Mouse (Mus musculus) bone marrow macrophage, adult 2 months (primary cell): ENCODE data around the gene Retreg2. TPM values are rescaled to one million over a fixed set of nuclear protein-coding genes. Genes with fewer than 3 reads are reported as not detected.

Source experiments
- H3K27ac ChIP-seq: 2 replicates; pipeline ENCODE4 v1.5.1; 2012; ENCODE audit warnings: low read depth, low read length; ENCODE audit not compliant: insufficient read depth
- H3K4me1 ChIP-seq: 2 replicates; pipeline ENCODE4 v1.6.1; 2012; ENCODE audit warnings: low read length; ENCODE audit not compliant: control insufficient read depth, insufficient read depth
- H3K4me3 ChIP-seq: 2 replicates; pipeline ENCODE4 v1.5.1; 2012; ENCODE audit warnings: mild to moderate bottlenecking, low read length, moderate library complexity; ENCODE audit not compliant: insufficient read depth
- CTCF ChIP-seq: IDR thresholded peaks from 2 replicates; pipeline ENCODE4 v1.5.1; 2012; ENCODE audit warnings: low read depth, mild to moderate bottlenecking, low read length, moderate library complexity
- POLR2A ChIP-seq: IDR thresholded peaks from 2 replicates; pipeline ENCODE4 v1.6.1; 2012; ENCODE audit warnings: mild to moderate bottlenecking, low read depth, low read length, borderline replicate concordance
- polyA plus RNA-seq: library from polyadenylated mRNA; stranded (reverse); fragments of >200 nt; gene quantifications from 2 replicates; pipeline ENCODE4 v1.2.4, GENCODE M21; 2012; ENCODE audit not compliant: missing spikeins, insufficient read depth, insufficient read length

The Retreg2 gene
- polyA plus RNA-seq, 1 experiment, result 113 TPM

DNA sequence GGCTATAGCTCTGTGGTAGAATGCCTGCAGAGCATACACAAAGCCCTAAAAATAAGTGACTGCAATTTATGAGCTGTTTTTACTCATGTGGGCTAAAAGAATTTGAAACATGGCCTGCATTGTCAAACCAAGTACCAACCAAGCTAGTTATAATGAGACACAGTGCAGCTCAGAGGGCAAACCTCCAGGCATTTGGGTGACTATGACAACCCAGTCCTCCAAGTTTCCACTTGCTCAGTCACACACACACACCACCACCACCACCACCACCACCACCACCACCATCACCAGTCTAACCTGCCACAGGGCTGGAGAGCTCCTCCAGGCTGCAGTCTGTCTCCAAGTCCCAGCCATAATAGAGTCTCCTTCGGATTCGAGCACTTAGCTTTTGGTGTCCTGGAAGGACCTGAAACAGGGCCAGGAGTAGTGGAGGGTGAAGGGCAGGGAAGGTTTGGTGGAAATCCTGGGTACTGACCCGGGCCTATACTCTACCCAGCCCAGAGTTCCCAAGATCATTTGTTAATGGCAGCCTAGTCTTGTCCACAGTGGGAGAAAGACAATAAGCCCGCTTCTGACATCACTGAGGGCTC lies 1.9 kb upstream of the Retreg2 start:
- peaks cover 22% of the 10 kb centered on the region for H3K4me1 ChIP-seq
- peak overlapping the region; percentile 97 for H3K27ac ChIP-seq
- TF ChIP-seq CTCF (no peak), POLR2A (no peak)
- H3K4me3 ChIP-seq, result peak overlapping the region; percentile 99

DNA sequence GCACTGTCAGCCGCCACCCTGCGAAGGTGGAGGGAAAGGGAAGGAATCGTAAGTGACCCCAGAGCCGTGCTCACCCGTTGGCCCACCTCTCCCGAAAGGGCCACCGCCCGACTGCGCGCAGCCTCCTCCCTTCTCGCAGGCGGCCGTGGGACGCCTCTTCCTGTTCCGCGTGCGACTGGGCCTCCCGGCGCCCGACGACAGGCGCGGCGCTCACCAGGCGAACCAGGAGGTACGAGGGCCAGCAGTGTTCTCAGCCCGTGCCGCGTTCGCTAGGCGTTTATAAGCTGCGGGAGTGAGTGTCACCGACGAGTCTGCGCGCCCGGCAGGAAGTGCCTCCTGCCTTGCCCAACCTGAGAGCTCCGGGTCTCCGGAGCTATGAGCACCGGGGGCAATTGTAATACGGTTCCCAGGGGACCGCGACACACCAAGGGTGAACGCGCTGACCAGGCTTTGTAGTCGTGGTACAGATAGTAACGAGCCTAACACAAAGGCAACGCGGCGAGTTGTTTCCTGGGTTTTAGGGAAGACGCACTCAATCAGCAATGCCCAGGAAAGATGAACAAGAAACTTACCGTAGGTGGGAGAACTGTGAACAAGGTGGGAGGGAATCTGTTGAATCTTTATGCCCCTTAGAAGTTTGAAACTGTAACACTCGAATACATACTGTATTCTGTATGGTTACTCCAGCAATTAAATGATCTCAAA lies 940 bp upstream of the Retreg2 start:
- Histone ChIP-seq H3K4me1 (peaks cover 22% of the 10 kb centered on the region), H3K4me3 (peak overlapping the region; percentile 99), H3K27ac (peak overlapping the region; percentile 97)
- no peak for TF ChIP-seq CTCF
- TF ChIP-seq POLR2A, result peak; percentile 74; the same call in 1 of the 2 replicates

DNA sequence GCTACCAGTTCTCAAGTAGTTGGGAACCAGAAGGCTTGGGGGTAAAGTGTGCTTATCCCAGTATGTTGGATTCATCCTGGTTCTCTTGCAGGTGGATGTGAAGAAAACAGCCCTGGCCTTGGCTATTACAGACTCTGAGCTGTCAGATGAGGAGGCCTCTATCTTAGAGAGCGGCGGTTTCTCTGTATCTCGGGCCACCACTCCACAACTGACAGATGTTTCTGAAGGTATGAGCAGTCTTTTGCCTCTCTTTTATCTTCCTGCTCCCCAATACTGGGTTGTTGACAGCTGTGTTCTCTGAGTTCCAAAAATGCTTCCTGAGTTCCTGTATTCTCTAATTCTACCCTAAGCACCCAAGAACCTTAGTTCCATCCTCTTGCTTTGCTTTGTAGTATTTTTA lies 3.0 kb downstream of the Retreg2 start:
- Histone ChIP-seq H3K4me1 (peaks cover 17% of the 10 kb centered on the region), H3K27ac (no peak overlapping the region), H3K4me3 (no peak overlapping the region)
- TF ChIP-seq POLR2A (no peak), CTCF (no peak)

DNA sequence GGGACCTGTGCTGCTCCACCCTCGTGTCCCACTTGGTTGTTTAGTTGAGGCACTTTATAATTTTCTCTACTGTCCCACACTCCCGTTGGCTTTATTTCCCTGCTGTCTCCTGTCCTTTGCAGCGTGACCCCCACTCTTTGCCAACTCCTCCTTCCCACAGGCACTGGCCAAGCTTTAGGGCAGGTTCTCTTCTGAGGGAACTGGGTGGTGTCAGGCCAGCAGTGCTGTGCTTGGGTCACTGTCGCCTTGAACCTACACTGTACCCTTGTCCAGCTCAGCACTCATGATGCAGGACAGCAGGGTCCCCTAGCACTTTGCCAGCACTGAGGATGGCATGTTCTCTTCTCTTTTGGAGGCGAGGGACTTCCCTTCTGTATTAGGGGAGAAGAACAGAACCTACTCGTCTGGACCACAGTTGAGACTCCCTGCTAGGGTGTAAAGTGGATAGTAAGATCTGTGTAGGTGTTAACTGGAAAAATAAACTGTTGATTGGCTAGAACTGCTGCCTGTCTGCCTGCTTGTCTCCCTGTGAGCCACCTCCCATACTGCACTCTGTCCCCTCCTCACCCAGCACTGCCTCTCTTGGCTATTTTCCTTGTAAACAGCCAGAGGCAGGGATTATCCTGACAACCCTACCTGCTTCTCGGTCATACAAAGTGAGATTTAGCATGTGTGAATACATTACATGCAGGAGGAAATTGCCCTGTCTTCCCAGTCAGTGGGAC lies 5.0 kb downstream of the Retreg2 start:
- Histone ChIP-seq H3K27ac (no peak overlapping the region), H3K4me3 (no peak overlapping the region), H3K4me1 (peaks cover 17% of the 10 kb centered on the region)
- no peak for TF ChIP-seq POLR2A
- TF ChIP-seq CTCF, result no peak

DNA sequence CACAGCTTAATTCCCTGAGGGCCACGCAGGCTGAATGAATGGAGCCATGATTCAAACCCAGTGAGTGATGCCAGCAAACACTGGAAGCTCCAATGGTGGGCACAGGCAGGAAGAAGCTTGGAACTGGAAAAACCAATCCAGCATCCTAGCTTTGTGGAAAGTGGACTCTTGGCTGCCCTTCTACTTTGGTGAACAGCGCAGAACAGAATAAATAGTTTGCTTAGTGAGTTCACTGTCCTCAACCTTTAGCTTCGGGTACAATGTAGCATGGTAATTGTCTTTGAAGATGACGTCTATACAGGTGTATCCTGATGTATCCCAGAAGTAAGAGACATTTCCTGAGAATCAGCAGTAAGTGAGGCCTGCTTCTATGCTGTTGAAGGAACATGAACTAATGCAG lies 6.1 kb downstream of the Retreg2 start:
- Histone ChIP-seq H3K27ac (no peak overlapping the region), H3K4me1 (peaks cover 16% of the 10 kb centered on the region), H3K4me3 (no peak overlapping the region)
- TF ChIP-seq POLR2A (no peak), CTCF (no peak)

DNA sequence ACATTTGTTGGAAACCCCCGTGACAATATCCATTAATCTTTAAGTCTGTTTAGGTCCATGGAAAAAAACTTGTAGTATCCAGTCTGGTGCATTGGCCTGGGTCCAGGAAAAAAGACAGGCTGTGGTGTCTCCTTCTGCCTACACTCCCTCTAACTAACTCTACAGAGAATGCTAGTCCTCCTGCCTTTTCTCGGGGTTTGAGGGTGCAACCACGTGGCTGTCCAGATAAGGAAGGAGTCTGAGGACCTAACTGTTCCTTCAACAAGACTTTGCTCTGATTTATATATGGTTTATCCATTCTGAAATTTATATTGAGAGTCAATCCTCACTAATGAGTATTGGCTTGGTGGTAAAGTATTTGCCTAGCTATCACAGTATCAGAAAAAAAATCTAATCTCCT lies 13.3 kb downstream of the Retreg2 start:
- no peak overlapping the region for H3K27ac ChIP-seq
- H3K4me3 ChIP-seq, result no peak overlapping the region
- TF ChIP-seq POLR2A, result no peak
- TF ChIP-seq CTCF, result no peak
- H3K4me1 ChIP-seq, result 0 out of 2 replicates have a peak, but pooled peaks cover 2% of the 10 kb centered on the region

DNA sequence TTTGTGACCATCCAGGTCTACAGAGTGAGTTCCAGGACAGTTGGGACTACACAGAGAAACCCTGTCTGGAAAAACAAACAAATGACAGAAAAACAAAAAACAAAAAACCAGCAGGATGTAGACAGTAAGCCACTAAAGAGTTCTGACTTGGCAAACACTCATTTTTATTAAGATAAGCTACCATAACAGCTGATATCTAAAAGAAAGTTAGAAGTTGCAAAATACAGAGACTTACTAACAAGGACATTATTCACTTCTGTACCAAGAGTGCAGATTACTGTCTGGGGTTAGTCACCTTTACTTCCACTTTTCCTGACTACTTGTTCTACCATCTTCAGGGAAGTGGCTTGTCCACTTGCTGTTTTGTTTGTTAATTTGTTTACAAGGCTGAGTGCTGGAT lies 16.4 kb downstream of the Retreg2 start:
- H3K4me3 ChIP-seq, result no peak overlapping the region
- 0 out of 2 replicates have a peak, but pooled peaks cover 2% of the 10 kb centered on the region for H3K4me1 ChIP-seq
- TF ChIP-seq POLR2A, result no peak
- TF ChIP-seq CTCF, result no peak
- H3K27ac ChIP-seq, result no peak overlapping the region

DNA sequence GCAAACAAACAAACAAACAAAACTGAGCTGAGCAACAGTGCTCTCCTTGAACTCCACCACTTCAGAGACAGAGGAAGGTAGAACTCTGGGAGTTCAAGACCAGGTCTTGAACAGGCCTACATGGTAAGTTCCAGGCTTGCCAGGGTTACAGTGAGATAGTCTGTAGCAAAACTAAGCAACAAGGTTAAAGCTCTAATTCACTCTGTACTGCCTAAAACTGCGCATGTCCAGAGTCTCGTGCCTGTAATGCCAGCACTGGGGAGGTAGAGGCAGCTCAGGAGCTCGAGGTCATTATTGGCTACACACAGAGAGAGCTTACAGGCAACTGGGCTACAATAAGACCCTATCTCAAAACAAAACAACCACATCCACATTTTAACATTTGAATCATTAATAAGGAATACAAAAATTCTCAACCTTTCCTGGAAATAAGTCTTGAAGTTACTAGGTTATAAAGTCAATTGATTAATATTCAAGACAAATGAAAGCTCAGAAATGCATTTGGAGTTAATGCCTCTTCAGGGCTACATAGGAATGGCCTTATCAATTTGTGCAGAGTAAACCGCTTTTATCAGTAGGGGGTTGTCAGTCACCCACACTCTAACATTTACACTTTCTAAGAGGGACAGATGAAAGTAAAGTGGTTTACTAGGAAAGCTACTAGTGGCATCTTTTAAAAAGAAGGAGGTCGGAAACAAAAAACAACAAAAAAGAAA lies 17.1 kb downstream of the Retreg2 start:
- Histone ChIP-seq H3K4me1 (0 out of 2 replicates have a peak, but pooled peaks cover 2% of the 10 kb centered on the region), H3K27ac (no peak overlapping the region), H3K4me3 (no peak overlapping the region)
- TF ChIP-seq CTCF, result no peak
- TF ChIP-seq POLR2A, result no peak

DNA sequence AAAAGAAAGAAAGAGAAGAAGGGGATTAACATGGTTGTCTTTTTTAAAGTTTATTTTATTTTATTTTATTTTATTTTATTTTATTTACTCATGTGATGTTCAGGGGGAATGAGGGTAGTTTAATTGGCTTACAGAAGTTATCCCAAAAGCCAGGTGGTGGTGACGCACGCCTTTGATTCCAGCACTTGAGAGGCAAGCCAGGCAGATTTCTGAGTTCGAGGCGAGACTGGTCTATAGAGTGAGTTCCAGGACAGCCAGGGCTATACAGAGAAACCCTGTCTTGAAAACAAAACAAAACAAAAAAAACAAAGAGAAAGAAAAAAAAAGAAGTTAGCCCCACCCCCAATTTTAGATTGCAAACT lies 17.7 kb downstream of the Retreg2 start:
- Histone ChIP-seq H3K4me1 (0 out of 2 replicates have a peak, but pooled peaks cover 2% of the 10 kb centered on the region), H3K4me3 (no peak overlapping the region), H3K27ac (no peak overlapping the region)
- TF ChIP-seq CTCF, result no peak
- TF ChIP-seq POLR2A, result no peak
